Mouse (Mus musculus) c-Kit-negative CD71-positive TER-119-positive erythroid progenitor cells, embryonic 14.5 days (primary cell): ENCODE results near the gene Gm156.
"Not testable (repeated sequence)": the region's sequence is repeated elsewhere in the genome, so short reads cannot be mapped to it uniquely, and the experiment has no call there.

Experiments used
- DNase-seq: peaks from one replicate; pipeline ENCODE4 v3.0.0-alpha.2; 2013; ENCODE audit warnings: low read depth, low spot score

Gene Gm156

GRCm38 (mm10) chr6:129784170-129784569 is at the start of gene Gm156:
TSS of gene Gm156 (minus strand) at chr6:129784270.
- DNase-seq: not testable (repeated sequence)

GRCm38 (mm10) chr6:129825559-129825958 is 41.5 kb upstream of the Gm156 start:
- DNase-seq: no peak

GRCm38 (mm10) chr6:129824004-129824403 is 39.9 kb upstream of the Gm156 start:
- DNase-seq: no peak

GRCm38 (mm10) chr6:129817731-129818130 is 33.7 kb upstream of the Gm156 start:
- DNase-seq: no peak

- DNase-seq: no peak
Measured at GRCm38 (mm10) chr6:129747654-129748032, 36.4 kb downstream of the Gm156 start.

GRCm38 (mm10) chr6:129747016-129747653 is 36.9 kb downstream of the Gm156 start:
- DNase-seq: no peak

GRCm38 (mm10) chr6:129746151-129746550 is 37.9 kb downstream of the Gm156 start:
- DNase-seq: no peak

GRCm38 (mm10) chr6:129740069-129740721 is 43.9 kb downstream of the Gm156 start, which contains the start of gene Klri2:
TSS of gene Klri2 (minus strand) at chr6:129740484.
- DNase-seq: no peak

- DNase-seq: no peak
Measured at GRCm38 (mm10) chr6:129736414-129736813, 47.7 kb downstream of the Gm156 start.

GRCm38 (mm10) chr6:129727237-129727636 is 56.8 kb downstream of the Gm156 start:
- DNase-seq: no peak

GRCm38 (mm10) chr6:129721390-129721789 is 62.7 kb downstream of the Gm156 start:
- no peak for DNase-seq

GRCm38 (mm10) chr6:129720487-129720886 is 63.6 kb downstream of the Gm156 start:
- no peak for DNase-seq

- DNase-seq: no peak
Measured at GRCm38 (mm10) chr6:129717032-129717431, 67.0 kb downstream of the Gm156 start, which contains the start of gene Klri1. TSS of gene Klri1 (minus strand) at chr6:129717132.
